Mouse (Mus musculus) thymus, postnatal 25 days (tissue): ENCODE results near the gene Srebf2.
"Not testable (repeated sequence)": the region's sequence is repeated elsewhere in the genome, so short reads cannot be mapped to it uniquely, and the experiment has no call there.

ENCODE experiments used
- DNase-seq: peaks from one replicate; pipeline ENCODE4 v3.0.0; 2022

The Srebf2 gene

GRCm38 (mm10) chr15:82146770-82147610, at the start of gene Srebf2:
TSS of gene Srebf2 (plus strand) at chr15:82147181.
- DNase-seq: peak; percentile 97

- peak; percentile 23 for DNase-seq
These were observed 39.9 kb upstream of the Srebf2 start for GRCm38 (mm10) chr15:82106953-82107555.

DNA sequence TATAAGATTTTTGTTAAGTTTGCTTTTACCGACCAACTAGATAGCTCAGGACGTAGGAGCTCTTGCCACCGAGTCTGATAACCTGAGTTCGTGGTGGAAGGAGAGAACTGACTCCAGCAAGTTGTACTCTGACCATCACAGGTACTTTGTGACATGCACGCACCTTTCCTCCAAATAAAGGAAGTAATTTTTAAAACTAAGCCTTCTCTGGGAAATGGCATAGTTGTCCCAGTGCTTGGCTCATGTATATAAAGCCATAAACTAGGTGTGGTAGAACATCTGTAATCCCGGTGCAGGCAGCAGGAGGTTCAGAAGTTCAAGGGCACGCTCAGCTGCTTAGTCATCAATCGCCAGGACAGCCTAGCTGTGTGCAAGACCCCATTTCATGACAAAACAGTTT, 26.4 kb upstream of the Srebf2 start:
- DNase-seq: no peak

GRCm38 (mm10) chr15:82126690-82127089, 20.3 kb upstream of the Srebf2 start:
- not testable (repeated sequence) for DNase-seq

GRCm38 (mm10) chr15:82127426-82128374, 19.3 kb upstream of the Srebf2 start, which contains the start of gene Ccdc134:
TSS of gene Ccdc134 (plus strand) at chr15:82127922.
- DNase-seq: peak; percentile 96

- no peak for DNase-seq
These were observed 18.6 kb upstream of the Srebf2 start for GRCm38 (mm10) chr15:82128398-82128797.

- DNase-seq: no peak
These were observed 16.4 kb upstream of the Srebf2 start for GRCm38 (mm10) chr15:82130599-82130998.

GRCm38 (mm10) chr15:82135372-82135771, 11.6 kb upstream of the Srebf2 start:
- DNase-seq: peak; percentile 54

DNA sequence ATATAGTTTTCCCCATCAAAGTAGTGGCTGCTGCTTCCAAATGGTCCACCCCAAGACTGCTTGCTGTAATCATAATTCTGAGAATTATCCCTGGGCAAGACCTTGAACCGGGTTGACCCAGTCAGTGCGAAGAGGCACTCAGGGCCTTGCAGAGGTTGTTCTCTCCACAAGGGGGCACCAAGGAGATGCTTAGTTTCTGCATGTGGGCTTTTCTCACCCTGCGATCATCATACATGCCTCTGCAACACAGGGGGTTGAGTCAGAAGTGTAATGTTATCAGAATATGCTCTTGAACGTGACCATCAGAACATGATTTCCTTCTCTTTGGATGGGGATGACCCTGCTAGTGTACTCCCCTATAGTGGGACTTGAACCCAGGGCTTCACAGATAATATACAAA, 8.4 kb upstream of the Srebf2 start:
- peak; percentile 66 for DNase-seq

DNA sequence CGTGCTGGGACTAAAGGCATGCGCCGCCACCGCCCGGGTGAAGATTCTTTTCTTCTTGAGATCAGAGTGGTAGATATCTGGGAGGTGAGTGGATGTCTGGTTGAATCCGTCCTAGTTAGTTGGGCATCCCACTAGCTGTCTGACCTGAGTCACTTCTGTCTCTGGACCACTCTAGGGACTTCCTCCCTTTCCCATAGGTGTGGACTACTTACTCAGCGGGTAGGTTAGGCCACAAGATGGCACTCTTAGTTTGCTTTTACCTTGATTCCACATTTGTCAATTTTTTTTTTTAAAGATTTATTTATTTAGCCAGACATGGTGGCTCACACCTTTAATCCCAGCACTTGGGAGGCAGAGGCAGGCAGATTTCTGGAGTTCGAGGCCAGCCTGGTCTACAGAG, 7.8 kb upstream of the Srebf2 start:
- DNase-seq: peak; percentile 37

DNA sequence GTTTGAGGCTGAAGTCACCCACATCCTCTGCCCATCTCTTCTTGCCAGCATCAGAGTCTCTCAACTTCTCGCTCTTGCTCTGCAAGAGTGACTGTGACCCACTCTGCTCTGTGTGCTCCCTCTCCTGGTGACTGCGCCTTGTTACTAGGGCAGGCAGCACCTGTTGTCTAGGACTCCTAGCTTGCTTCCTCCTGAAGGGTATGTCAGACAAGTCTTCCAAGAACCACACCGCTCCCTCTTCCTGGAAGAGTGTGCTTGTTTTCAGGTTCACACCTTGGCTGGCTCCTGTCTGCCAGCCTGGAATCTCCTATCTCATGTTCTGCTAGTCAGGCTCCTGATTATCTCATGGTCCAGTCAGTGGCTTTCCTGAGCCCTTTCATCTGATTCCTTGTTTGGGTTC, 6.6 kb upstream of the Srebf2 start:
- peak; percentile 76 for DNase-seq

DNA sequence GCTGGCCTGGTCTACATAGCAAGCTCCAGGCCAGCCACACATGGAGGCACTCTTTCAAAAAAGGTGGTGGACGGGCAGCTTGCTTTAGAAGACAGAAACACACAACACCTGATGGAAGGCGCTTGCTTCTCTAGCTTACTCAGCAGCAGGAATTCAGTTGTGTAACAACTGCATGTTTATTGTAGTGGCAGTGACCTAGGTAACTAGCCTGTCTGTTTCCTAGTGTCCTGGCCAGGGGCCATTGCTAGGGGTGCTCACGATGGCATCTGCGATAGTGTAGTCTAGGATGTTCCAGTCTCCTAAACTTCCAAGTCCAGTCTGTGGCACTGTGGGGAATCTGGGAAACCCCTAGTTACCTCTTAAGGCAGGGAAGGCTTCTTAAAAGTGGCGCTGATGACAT, 2.8 kb upstream of the Srebf2 start:
- no peak for DNase-seq

- DNase-seq: no peak
These were observed 1.6 kb upstream of the Srebf2 start for GRCm38 (mm10) chr15:82145408-82145807.

DNA sequence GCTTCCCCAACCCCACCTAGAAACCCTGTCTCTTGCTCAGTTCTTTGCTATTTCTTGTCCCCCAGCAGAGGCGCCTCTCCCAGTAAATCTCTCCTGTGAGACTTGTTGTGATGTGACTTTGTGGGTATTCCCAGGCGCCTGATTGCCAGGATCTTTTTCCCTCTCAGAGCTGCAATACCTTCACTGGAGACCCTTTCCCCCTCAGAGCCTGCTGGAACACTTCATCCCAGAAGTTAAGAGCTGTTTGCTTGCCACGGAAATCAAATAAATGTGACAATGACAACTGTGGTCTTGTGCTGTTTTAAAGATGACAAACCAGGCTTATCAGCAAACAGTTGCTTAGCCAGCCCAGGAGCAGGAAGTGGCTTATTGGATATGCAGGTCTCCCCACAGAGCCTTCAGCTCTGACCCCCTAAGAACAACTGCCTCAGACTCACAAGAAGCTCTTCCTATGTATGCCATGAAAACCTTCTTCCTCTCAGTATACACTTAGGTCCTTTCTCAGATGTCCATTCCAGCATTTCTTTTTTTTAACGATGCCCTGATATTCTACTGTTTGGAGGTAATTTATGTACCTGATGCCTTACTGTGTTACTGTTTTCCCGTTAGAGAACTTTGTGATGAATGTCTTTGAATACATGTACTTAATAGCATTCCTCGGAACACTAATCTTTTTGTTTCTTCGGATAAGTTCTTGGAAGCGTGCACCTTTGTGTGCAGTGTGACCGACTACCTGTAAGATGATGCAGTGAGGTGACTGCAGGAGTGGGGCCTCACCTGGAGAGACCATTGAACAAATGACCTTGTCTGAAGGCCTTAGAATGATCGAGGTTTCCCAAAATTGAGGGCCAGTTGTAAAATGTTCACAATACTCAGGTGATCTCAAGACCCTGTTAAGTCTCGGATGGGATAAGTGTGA, 871 bp upstream of the Srebf2 start:
- no peak for DNase-seq

DNA sequence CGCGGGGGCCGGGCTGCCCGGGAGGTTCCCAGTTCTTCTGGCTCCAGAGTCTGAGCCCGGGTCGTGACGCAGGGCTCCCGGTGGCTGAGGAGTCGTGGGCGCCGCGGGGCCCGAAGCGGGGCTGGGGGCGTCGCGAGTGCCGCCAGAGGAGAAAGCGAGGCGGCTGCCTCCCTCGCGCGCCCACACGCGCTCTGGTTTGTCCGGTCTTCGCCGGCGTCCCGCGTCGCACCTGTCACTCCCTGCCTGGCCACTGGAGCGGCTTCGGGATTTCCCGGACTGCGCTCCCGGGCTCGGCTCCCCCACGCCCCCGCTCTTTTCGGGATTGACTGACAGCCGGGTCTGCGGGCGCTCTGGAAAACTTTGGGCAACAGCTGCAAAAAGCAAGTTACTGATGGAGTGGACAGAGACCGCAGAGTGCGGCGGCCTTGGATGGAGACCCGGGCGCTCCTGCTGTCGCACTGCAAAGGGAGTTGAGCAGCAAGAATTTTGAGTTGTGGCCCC, 680 bp downstream of the Srebf2 start:
- no peak for DNase-seq

DNA sequence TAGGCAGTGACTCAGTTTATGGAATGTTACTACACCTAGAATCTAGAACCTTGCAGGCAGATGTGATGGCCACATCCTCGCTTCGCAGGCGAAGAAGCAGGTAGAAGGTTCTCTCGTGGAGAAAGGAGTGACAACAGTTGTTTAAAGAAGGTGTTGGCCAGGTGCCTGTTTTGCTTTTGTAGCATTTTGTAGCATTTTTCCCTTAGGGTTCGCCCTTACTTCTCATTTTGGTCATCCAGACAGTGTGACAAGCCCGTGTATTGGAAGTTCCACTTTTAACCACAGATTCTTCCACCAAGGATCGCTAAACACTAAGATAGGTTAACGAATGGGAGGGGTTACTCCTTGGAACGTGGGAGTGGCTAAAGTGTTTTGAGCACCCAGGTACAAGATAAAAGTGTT, 1.5 kb downstream of the Srebf2 start:
- DNase-seq: no peak

DNA sequence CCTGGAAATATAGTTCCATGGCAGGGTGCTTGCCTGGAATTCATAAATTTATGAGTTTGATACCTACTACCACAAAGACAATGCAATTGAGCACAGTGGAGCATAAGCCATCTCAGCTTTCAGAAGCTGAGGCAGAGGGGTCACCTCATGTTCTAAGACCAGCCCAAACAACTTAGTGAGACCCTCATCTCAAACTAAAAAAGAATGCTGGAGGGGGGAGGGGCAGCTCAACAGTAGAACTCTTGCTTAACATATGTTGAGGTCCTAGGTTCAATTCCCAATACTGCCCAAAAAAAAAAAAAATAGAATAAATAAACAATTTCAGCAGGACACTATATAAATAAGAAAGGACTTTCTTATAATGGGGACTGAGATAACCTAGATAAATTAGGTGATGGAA, 3.1 kb downstream of the Srebf2 start:
- DNase-seq: no peak

- no peak for DNase-seq
These were observed 4.2 kb downstream of the Srebf2 start for GRCm38 (mm10) chr15:82151176-82151575.

- DNase-seq: no peak
These were observed 5.0 kb downstream of the Srebf2 start for GRCm38 (mm10) chr15:82152022-82152421.

DNA sequence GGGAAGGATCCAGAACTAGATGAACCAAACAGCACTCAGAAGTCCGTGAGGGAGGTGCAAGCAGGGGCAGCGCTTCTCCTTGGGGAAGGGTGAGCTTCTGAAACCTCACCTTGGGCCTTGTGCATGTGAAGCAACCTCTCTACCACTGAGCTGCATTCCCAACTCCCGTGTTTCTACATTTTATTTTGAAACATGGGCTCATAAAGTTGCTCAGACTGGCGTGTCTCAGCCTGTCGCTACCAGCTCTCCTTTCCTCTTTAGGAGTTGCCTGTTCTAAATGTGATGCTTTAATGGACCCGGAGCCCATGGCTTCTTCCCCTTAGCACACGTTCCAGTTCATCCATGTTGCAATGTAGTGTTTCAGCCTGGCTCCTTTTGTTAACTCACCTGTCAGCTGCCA, 5.5 kb downstream of the Srebf2 start:
- DNase-seq: no peak

DNA sequence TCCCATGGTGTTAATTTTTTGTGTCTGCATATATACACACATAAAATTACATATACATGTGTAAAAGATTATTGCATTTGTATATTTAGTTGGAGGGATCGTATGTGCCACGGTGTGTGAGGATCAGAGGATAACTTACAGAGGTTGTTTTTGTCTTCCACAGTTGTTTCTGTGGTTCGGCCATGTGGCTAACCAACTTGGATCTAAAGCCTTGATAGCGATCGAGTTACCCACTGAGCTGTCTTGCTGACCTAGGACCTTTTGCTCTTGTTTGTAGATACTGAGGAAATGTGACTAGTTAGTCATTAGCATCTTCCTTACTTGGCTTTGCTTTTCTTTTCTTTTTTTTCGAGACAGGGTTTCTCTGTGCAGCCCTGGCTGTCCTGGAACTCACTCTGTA, 9.3 kb downstream of the Srebf2 start:
- DNase-seq: no peak

- no peak for DNase-seq
These were observed 9.9 kb downstream of the Srebf2 start for GRCm38 (mm10) chr15:82156902-82157301.
